Mouse (Mus musculus) forebrain, embryonic 16.5 days (tissue): ENCODE measurements around the gene Hes6. TPM values are rescaled to one million over a fixed set of nuclear protein-coding genes. Genes with fewer than 3 reads are reported as not detected.

Source experiments
- ATAC-seq: fragments of 200-750 bp; cut with Nextera tagmentation; 2 replicates; pipeline ENCODE4 v1.8.0; 2017; ENCODE audit warnings: mild to moderate bottlenecking, moderate library complexity
- H3K27ac ChIP-seq: fragments of 300-500 bp; sonication (generic); 2 replicates; pipeline ENCODE4 v1.5.1; 2014; ENCODE audit warnings: low read length, control low read depth
- H3K27me3 ChIP-seq: fragments of 300-500 bp; sonication (generic); replicated peaks from 2 replicates; pipeline ENCODE4 v1.6.1; 2014; ENCODE audit warnings: low read length; ENCODE audit not compliant: control insufficient read depth, insufficient read depth
- H3K36me3 ChIP-seq: fragments of 300-500 bp; sonication (generic); 2 replicates; pipeline ENCODE4 v1.6.1; 2014; ENCODE audit not compliant: control insufficient read depth, insufficient read depth
- H3K4me1 ChIP-seq: fragments of 300-500 bp; sonication (generic); replicated peaks from 2 replicates; pipeline ENCODE4 v1.6.1; 2014; ENCODE audit warnings: low read length; ENCODE audit not compliant: control insufficient read depth, insufficient read depth
- H3K4me2 ChIP-seq: fragments of 300-500 bp; sonication (generic); 2 replicates; pipeline ENCODE4 v1.6.1; 2014; ENCODE audit warnings: mild to moderate bottlenecking, low read length, control low read depth
- H3K4me3 ChIP-seq: fragments of 300-500 bp; sonication (generic); replicated peaks from 2 replicates; pipeline ENCODE4 v1.5.1; 2014; ENCODE audit warnings: mild to moderate bottlenecking, low read length, control low read depth
- H3K9ac ChIP-seq: fragments of 300-500 bp; sonication (generic); replicated peaks from 2 replicates; pipeline ENCODE4 v1.6.1; 2014; ENCODE audit warnings: low read depth, low read length, control low read depth
- H3K9me3 ChIP-seq: fragments of 300-500 bp; sonication (generic); 2 replicates; pipeline ENCODE4 v1.6.1; 2016; ENCODE audit warnings: low read length; ENCODE audit not compliant: control insufficient read depth
- WGBS: fragments of 180-500 bp; shearing (Covaris S2); extraction: QIAGEN DNeasy Blood & Tissue Kit; methylation state at CpG from one replicate; pipeline ENCODE4 v1.1.7; 2014; 5-methylcytosine and 5-hydroxymethylcytosine counted together
- polyA plus RNA-seq: library from polyadenylated mRNA; unstranded; fragments of >200 nt; fragmentation: Nextera tagmentation; extraction: Ambion mirVana; gene quantifications from 2 replicates; pipeline ENCODE4 v1.2.1, GENCODE M21; 2015

The Hes6 gene
- polyA plus RNA-seq, 1 experiment from 2014 or later, result 208 TPM

- H3K9ac ChIP-seq, result peak within 1 kb of the TSS; percentile 54
These were observed 47.4 kb downstream of the Hes6 start, which contains the start of gene Erfe for GRCm38 (mm10) chr1:91366215-91367108. TSS of gene Erfe (plus strand) at chr1:91366430.

GRCm38 (mm10) chr1:91365816-91366214 is 48.0 kb downstream of the Hes6 start:
- Histone ChIP-seq H3K9ac (no peak overlapping the region), H3K36me3 (peaks cover 4% of the 10 kb centered on the region; the same call in 1 of the 2 replicates), H3K9me3 (no peaks in the 10 kb centered on the region), H3K4me2 (peak overlapping the region; percentile 65), H3K4me1 (peaks cover 9% of the 10 kb centered on the region), H3K4me3 (peak overlapping the region; percentile 43), H3K27ac (no peak overlapping the region), H3K27me3 (peaks cover 6% of the 10 kb centered on the region)
- ATAC-seq, result no peak
- 37% methylated on average over 8 of the region's 8 CpGs for WGBS

More at GRCm38 (mm10) chr1:91366215-91367108, 47.4 kb downstream of the Hes6 start, which contains the start of gene Erfe:
- Histone ChIP-seq H3K4me3 (peak within 1 kb of the TSS; percentile 43), H3K4me1 (peaks cover 9% of the 10 kb centered on the region), H3K27me3 (peaks cover 6% of the 10 kb centered on the region), H3K27ac (no peak within 1 kb of the TSS), H3K9me3 (no peaks in the 10 kb centered on the region), H3K36me3 (peaks cover 4% of the 10 kb centered on the region; the same call in 1 of the 2 replicates), H3K4me2 (peak within 1 kb of the TSS; percentile 65)
- peak; percentile 44 for ATAC-seq
- WGBS, result under 1% methylated on average over 57 of the region's 68 CpGs

GRCm38 (mm10) chr1:91364822-91365644 is 48.8 kb downstream of the Hes6 start:
- H3K9ac ChIP-seq, result no peak overlapping the region
- no peak overlapping the region for H3K4me3 ChIP-seq
- no peak for ATAC-seq
- H3K4me1 ChIP-seq, result peaks cover 9% of the 10 kb centered on the region
- peaks cover 6% of the 10 kb centered on the region for H3K27me3 ChIP-seq
- H3K27ac ChIP-seq, result no peak overlapping the region
- no peaks in the 10 kb centered on the region for H3K9me3 ChIP-seq
- H3K36me3 ChIP-seq, result peaks cover under 1% of the 10 kb centered on the region; the same call in 1 of the 2 replicates
- 94% methylated on average over 16 of the region's 16 CpGs for WGBS
- H3K4me2 ChIP-seq, result no peak overlapping the region

- H3K9ac ChIP-seq, result no peak overlapping the region
- H3K4me2 ChIP-seq, result no peak overlapping the region
- H3K27me3 ChIP-seq, result peaks cover 6% of the 10 kb centered on the region
- H3K9me3 ChIP-seq, result no peaks in the 10 kb centered on the region
- H3K4me3 ChIP-seq, result no peak overlapping the region
- H3K27ac ChIP-seq, result no peak overlapping the region
- H3K36me3 ChIP-seq, result no peaks in the 10 kb centered on the region
- peaks cover 9% of the 10 kb centered on the region for H3K4me1 ChIP-seq
- 79% methylated on average over 5 of the region's 5 CpGs for WGBS
- ATAC-seq, result no peak
These were observed 51.7 kb downstream of the Hes6 start for GRCm38 (mm10) chr1:91362113-91362512.

Other genes with a start within 250 kb of the Hes6 start
- 4.1 and 5.2 TPM in 2 replicates for gene Ramp1, start 234.2 kb downstream of the Hes6 start, polyA plus RNA-seq
- gene Ube2f, start 163.7 kb downstream of the Hes6 start, polyA plus RNA-seq, result 67.7 and 67.9 TPM in 2 replicates
- 7.6 and 9.3 TPM in 2 replicates for gene Scly, start 115.7 kb downstream of the Hes6 start, polyA plus RNA-seq
- gene Espnl, start 92.0 kb downstream of the Hes6 start, polyA plus RNA-seq, result 0.08 and 0.14 TPM in 2 replicates
- 0.15 TPM in 1 of 2 replicates, not detected in the other for gene Klhl30, start 63.0 kb downstream of the Hes6 start, polyA plus RNA-seq
- gene Erfe, start 47.6 kb downstream of the Hes6 start, polyA plus RNA-seq, result 0.16 and 0.62 TPM in 2 replicates
- gene Ilkap, start 15.2 kb downstream of the Hes6 start, polyA plus RNA-seq, result 158 and 163 TPM in 2 replicates
- gene Per2, start 45.3 kb upstream of the Hes6 start, polyA plus RNA-seq, result 5.6 and 6.3 TPM in 2 replicates
- gene Traf3ip1, start 80.6 kb upstream of the Hes6 start, polyA plus RNA-seq, result 10.9 and 13.2 TPM in 2 replicates
- 13.7 and 14.1 TPM in 2 replicates for gene Asb1, start 126.5 kb upstream of the Hes6 start, polyA plus RNA-seq